Mouse (Mus musculus): ENCODE results near the gene S100a6.

DNA sequence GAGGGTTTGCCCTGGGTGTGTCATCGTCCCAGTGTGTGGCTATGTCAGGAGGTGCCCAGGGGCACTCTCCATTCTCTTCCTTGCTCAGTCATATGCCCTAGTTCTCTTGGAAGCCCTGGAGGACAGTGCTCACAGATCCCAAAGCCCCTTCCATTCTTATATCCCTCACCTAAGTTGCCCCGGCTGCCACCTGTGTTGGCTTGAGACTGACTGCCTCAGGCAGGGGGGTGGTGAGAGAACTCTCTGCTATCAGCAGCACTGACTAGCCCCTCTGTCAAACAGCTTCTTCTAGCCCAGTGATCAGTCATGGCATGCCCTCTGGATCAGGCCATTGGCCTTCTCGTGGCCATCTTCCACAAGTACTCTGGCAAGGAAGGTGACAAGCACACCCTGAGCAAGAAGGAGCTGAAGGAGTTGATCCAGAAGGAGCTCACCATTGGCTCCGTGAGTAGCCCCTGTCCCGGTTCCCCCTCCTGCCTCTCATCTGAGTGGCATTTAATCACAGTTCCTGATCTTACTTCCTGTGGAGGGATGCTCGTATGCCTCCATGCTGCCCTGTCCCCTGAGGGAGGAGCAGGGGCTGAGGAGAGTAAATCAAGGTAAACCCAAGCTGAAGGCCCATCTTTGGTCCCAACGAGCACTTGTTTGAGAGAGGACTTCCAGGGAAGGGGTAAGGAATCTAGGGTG is 922 bp downstream of the S100a6 start:
- TF ChIP-seq GATA1 (IDR thresholded peaks at IDR 0.05; ENCODE audit: borderline replicate concordance, low read length) (no peak), FLI1 (IDR thresholded peaks at IDR 0.05; ENCODE audit: low read length) (no peak)

All from megakaryocyte, embryonic 14.5 days (primary cell).